Mouse (Mus musculus): ENCODE results near the gene Qpct.
"Not testable (repeated sequence)": the region's sequence is repeated elsewhere in the genome, so short reads cannot be mapped to it uniquely, and the experiment has no call there.

Qpct gene

DNA sequence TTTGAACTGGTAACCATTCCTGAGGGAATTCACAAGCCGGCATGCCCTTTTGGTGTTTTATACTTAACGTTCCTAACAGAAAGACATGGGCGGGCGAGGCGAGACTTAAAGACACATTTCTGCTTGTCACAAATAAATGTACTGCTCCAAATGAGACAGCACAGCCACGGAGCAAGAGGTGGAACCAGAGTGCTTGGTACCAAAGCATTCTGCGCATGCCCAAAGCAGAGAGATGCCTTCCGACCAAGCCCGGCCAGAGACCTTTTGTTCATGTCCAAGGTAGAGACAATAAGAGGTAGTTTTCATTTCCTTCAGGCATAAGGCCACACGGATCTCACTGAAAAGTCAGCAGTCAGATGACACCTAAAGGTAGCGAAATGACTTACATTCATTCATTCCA, 20.2 kb downstream of the Qpct start:
- no peak for DNase-seq (ENCODE audit: low read depth, low spot score)

- DNase-seq (ENCODE audit: low read depth, low spot score): no peak
Observed at GRCm38 (mm10) chr17:79076974-79077847, 25.5 kb downstream of the Qpct start.

GRCm38 (mm10) chr17:79077848-79078146, 26.1 kb downstream of the Qpct start:
- no peak for DNase-seq (ENCODE audit: low read depth, low spot score)

DNA sequence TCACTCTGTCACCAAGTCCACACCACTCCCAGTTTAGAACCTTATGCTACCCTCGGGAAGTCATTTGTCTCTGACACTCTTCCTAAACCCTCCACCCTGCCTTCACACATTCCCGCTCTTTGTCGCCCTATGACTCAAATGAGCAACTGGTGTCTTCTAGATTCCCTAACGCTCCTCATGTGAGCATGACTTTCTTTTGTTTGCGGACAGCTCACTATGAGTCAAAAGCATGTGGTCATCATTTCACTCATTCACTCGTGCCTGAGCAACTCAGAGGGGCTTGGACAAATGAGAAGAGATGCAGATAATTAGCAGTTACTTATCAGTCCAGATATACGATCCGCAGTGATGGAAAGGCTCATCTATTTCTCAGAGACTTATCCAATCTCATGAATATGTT, 26.5 kb downstream of the Qpct start:
- DNase-seq (ENCODE audit: low read depth, low spot score): no peak

DNA sequence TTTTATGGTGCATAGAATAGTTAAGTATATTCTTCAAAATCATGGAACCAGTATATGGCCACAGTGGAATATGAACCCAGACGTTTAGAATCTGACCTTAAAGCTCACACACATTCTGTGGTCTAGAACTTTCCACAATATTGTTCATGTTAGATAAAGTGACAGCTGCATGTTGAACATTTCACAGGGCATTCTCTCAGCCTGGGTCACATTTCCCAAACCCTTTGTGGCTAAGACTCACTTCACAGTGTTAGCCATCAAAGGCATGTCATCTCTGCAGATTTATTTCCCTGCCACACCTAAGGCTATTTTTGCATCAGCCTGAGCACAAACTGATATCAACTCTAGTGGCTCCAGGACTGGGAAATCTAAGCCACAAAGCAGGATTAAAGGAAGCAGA, 40.0 kb downstream of the Qpct start:
- no peak for DNase-seq (ENCODE audit: low read depth, low spot score)

DNA sequence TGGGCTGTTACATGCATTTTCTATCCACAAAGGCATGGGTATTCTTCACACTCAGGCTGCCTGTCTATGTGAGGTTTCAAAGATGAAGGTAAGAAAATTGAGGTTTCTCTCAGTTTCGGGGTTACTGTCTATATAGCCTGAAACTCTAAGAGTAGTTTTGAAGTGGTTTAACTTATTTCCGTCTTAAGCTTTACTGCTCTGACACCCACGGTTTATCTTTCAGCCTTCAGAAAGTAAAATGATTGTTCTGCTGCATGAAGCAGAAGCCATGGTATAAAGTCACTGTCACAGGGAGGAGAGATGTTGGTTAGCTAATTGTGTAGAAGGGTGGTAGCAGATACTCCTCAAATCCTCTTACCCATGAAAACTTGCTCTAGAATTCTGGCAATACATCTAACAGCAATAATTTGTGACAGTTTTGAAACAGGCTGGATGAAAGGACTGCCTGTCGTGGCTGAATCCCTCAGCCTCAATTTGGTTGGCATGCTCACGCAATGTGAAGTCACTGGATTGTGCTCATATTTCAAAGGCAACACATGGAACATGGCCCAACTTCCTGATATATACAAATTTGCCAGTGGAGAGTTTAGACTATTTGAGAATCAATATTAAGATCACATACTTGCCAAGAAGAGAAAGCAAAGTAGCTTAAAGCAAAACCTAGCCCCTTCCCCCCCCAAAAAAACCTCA, 41.7 kb downstream of the Qpct start:
- no peak for DNase-seq (ENCODE audit: low read depth, low spot score)

DNA sequence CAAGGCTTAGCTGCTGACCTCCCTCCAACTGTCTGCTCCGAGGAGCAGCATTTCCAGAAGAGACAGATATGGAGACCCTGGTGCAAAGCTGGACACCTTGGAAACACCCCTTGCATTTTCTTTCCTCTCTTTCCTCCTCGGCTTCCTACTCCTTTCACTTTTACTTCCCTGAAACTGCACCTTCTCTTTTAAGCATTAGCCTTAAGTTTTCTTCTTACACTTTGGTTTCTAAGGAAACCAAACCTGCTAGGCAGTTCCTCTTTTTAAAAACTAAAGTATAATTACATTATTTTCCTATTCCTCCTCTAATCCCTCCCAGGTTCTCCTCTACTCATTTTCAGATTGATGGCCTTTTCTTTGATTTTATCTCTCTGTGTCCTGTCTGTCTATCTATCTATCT, 43.9 kb downstream of the Qpct start:
- DNase-seq (ENCODE audit: low read depth, low spot score): no peak

DNA sequence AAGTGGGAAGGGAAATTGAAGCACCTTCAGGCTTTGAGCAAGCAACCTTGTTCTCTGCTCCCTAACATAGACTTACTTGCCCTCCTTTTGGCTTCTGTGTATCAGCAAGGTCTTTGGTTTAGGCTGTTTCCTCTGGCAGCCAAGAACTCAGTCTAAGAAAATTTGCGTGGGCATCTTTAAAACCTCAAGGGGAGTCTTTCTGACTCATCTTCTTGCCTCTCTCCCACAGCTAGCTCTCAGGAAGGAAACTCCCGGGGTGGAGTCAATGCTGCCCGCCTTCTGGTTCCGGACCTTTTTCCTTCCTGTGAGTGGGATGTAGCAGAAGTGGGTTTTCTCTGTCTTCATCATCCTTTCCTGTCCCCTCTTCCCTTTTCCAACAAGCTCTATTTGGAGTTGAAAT, 48.2 kb downstream of the Qpct start:
- DNase-seq (ENCODE audit: low read depth, low spot score): no peak

GRCm38 (mm10) chr17:79108238-79108637, 56.5 kb downstream of the Qpct start:
- no peak for DNase-seq (ENCODE audit: low read depth, low spot score)

GRCm38 (mm10) chr17:79109576-79109975, 57.9 kb downstream of the Qpct start:
- no peak for DNase-seq (ENCODE audit: low read depth, low spot score)

DNA sequence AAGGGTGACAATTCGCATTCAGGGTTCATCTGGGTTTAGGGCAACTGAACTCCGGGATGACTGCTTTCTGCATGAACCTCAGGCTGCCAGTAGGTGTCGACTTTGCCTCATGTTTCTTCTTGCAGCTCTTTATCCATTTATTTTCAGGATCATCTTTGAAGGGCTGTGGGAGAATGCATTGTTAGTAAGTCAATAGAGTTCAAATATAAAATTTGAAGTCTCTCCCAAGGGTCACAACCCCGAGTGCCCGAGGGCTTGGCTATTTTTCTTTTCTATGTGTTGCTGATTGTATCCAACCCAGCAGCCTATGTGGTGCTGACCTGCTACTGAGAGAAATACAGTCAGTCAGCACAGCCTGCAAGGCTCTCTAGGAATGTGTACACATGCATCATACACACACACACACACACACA, 59.2 kb downstream of the Qpct start:
- peak; percentile 44 for DNase-seq (ENCODE audit: low read depth, low spot score)

GRCm38 (mm10) chr17:79115248-79115647, 63.5 kb downstream of the Qpct start:
- DNase-seq (ENCODE audit: low read depth, low spot score): not testable (repeated sequence)

GRCm38 (mm10) chr17:79119066-79119465, 67.4 kb downstream of the Qpct start:
- DNase-seq (ENCODE audit: low read depth, low spot score): no peak

- DNase-seq (ENCODE audit: low read depth, low spot score): no peak
Observed at GRCm38 (mm10) chr17:79120269-79120668, 68.6 kb downstream of the Qpct start.

- no peak for DNase-seq (ENCODE audit: low read depth, low spot score)
Observed at GRCm38 (mm10) chr17:79133740-79134139, 82.0 kb downstream of the Qpct start.

DNA sequence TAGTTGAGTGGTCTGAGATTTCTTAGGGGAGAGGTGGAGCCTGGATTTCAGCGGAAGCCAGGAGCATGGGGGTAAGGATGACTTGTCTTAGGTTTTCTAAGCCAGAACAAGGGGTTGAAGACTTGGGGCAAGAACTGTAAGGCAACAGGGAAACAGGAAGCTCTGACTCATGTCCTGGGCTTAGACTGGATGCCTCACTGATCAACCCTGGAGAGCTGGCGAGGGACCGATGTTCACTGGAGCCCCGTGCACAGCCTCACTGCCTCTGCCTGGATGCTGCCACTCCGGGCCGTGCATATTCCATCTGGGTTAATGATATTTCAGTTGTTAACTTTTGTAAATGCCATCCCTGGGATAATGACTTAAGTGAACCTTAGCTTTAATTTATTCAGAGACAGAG, 84.1 kb downstream of the Qpct start:
- DNase-seq (ENCODE audit: low read depth, low spot score): no peak

GRCm38 (mm10) chr17:79136401-79136800, 84.7 kb downstream of the Qpct start:
- no peak for DNase-seq (ENCODE audit: low read depth, low spot score)

All from retina, postnatal 7 days (tissue).